Mouse (Mus musculus): ENCODE results near the gene Gpa33.

GRCm38 (mm10) chr1:166115719-166116118 lies 14.3 kb upstream of the Gpa33 start:
- TF ChIP-seq CTCF (IDR thresholded peaks at IDR 0.05; ENCODE audit: control insufficient read depth, insufficient read depth, insufficient replicate concordance, low read depth, low read length) (no peak), POLR2A (IDR thresholded peaks at IDR 0.05; ENCODE audit: control insufficient read depth, low read depth, low read length) (no peak)

Measured in testis, adult 2 months (tissue).